Mouse (Mus musculus) heart, embryonic 15.5 days (tissue): ENCODE measurements at regions not wholly inside any gene's neighbourhood (a gene's known extent, or its start where the extent isn't known, plus 50 kb on each side); places are given as distances from the start of the nearest gene placed in this dataset.

Source experiments
- ATAC-seq: fragments of 200-750 bp; cut with Nextera tagmentation; replicated peaks from 2 replicates; pipeline ENCODE4 v1.8.0; 2017; ENCODE audit warnings: low read depth, moderate TSS enrichment; ENCODE audit not compliant: insufficient number of reproducible peaks, insufficient read depth, low FRiP score
- H3K27ac ChIP-seq: fragments of 300-500 bp; sonication (generic); 2 replicates; pipeline ENCODE4 v1.5.1; 2015; ENCODE audit warnings: mild to moderate bottlenecking, inconsistent platforms
- H3K27me3 ChIP-seq: fragments of 300-500 bp; sonication (generic); 2 replicates; pipeline ENCODE4 v1.6.1; 2015; ENCODE audit warnings: inconsistent platforms
- H3K36me3 ChIP-seq: fragments of 300-500 bp; sonication (generic); 2 replicates; pipeline ENCODE4 v1.6.1; 2015; ENCODE audit warnings: mild to moderate bottlenecking, inconsistent platforms
- H3K4me1 ChIP-seq: fragments of 300-500 bp; sonication (generic); replicated peaks from 2 replicates; pipeline ENCODE4 v1.6.1; 2015; ENCODE audit warnings: inconsistent platforms
- H3K4me2 ChIP-seq: fragments of 300-500 bp; sonication (generic); 2 replicates; pipeline ENCODE4 v1.6.1; 2015; ENCODE audit warnings: inconsistent platforms, mild to moderate bottlenecking, moderate library complexity
- H3K4me3 ChIP-seq: fragments of 300-500 bp; sonication (generic); 2 replicates; pipeline ENCODE4 v1.5.1; 2015; ENCODE audit warnings: mild to moderate bottlenecking, inconsistent platforms
- H3K9ac ChIP-seq: fragments of 300-500 bp; sonication (generic); 2 replicates; pipeline ENCODE4 v1.6.1; 2015; ENCODE audit warnings: mild to moderate bottlenecking, inconsistent platforms
- H3K9me3 ChIP-seq: fragments of 300-500 bp; sonication (generic); replicated peaks from 2 replicates; pipeline ENCODE4 v1.6.1; 2016; ENCODE audit warnings: inconsistent platforms
- WGBS: fragments of 180-500 bp; shearing (Covaris S2); methylation state at CpG from one replicate; pipeline ENCODE4 v1.1.7; 2015; ENCODE audit warnings: mixed read lengths; 5-methylcytosine and 5-hydroxymethylcytosine counted together

DNA sequence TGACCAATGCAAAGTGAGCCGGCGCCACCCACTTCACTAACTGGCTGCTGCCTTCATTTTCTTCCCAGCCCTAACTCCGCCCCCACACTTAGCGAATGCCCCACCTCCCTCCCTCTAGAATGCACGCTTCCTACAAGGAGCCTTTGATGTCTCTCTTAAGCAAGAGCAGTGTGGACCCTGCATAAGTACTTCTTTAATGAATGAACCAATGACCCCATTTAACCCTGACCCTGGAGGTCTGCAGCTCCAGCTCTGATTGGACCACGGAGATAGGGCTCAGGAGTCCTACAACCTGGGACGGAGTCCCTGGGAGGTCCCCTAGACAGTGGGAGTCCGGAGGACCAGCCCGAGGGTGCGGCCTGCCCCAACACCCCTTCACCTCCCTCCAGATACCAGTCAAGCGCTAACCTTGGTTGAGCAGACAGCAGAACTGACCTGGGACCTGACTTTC lies 189.7 kb downstream of the Tfap2c start:
- ATAC-seq, result peak; percentile 21; the same call in 1 of the 2 replicates
- H3K4me1 ChIP-seq, result no peaks in the 10 kb centered on the region
- H3K27me3 ChIP-seq, result peaks cover 72% of the 10 kb centered on the region
- H3K36me3 ChIP-seq, result no peaks in the 10 kb centered on the region
- no peak overlapping the region for H3K4me3 ChIP-seq
- H3K9me3 ChIP-seq, result no peaks in the 10 kb centered on the region
- no peak overlapping the region for H3K27ac ChIP-seq
- 18% methylated on average over 11 of the region's 11 CpGs for WGBS
- H3K9ac ChIP-seq, result no peak overlapping the region
- no peak overlapping the region for H3K4me2 ChIP-seq

DNA sequence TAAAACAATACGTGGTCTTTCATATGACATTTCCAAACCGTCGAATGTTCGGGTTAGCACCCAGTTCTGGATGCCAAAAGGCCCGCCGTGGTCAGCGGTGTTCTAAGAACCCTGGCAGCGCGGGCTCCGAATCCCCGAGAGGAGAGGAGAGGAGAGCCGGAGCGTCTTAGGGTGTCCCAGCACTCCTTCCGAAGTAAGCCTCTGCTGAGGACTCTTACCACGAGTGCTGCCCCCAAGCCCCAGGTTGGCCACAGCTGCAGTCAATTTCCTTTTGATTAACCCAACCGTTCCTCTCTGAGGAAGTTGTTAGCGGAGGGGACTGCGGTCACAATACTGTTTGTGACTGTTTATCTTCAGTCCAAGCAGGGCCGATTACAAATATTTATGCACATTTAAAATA lies 190.1 kb downstream of the Tfap2c start:
- H3K4me2 ChIP-seq, result no peak overlapping the region
- ATAC-seq, result no peak

DNA sequence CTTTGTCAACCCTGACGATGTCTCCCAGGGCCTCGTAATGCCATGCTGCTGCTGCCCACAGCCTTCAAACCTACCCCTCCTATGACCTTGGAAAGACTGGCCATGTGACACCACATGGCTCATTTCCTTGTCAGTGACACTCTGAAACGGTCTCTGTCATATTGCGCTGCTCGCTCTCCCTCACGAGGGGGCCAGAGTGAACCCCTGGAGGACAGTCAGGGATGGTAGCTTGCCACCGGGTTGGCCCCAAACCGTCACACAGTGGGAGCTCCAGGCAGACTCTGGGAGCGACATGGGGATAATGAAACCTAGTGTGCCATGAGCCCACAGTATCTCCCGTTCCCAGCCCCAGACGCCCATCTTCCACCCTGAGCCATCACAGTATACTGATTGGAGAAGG lies 188.8 kb downstream of the Bmp7 start:
- ATAC-seq, result no peak

More for the DNA sequence above, 190.1 kb downstream of the Tfap2c start:
- H3K36me3 ChIP-seq, result no peaks in the 10 kb centered on the region
- H3K27me3 ChIP-seq, result peaks cover 68% of the 10 kb centered on the region
- 12% methylated on average over 19 of the region's 19 CpGs for WGBS
- no peak overlapping the region for H3K4me3 ChIP-seq
- H3K9ac ChIP-seq, result no peak overlapping the region
- no peaks in the 10 kb centered on the region for H3K9me3 ChIP-seq
- no peaks in the 10 kb centered on the region for H3K4me1 ChIP-seq
- H3K27ac ChIP-seq, result no peak overlapping the region

DNA sequence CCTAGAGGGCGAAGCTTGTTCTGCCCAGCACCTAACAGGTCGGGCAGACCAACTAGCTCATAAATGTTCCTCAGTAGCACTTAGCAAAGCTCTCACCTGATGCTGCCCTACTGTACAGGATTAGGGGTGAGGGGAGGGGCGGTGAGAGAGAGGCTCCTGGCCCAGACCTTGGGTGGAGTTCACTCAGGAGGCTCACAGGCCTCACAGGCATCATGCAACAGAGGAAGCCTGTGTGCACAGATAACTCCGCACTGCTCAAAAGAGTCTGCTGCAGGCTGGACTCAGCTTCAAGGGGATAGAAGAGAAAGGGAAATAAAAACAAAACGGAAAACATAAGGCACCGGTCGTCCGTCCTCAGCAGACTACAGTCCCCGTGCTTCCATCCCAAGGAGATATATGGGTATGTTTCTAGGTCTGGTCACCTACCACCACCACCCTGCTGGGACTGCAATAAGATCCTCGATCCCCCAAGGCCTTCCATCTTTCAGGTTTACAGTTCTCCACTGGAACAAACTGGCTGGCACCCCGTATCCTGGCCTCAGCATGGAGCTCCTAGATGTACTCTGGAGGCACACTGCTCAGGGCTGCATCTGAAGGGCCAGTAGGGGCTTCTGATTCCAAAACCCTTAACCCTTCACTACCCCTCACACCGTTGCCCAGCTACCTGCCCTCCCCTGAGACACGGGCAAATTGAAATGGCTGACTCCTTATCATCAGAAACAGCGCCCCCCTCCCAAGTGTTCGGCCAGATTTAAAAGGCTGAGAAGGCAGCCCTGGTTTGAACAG lies 184.2 kb downstream of the Bmp7 start:
- Histone ChIP-seq H3K9ac (no peak overlapping the region), H3K9me3 (no peaks in the 10 kb centered on the region), H3K27me3 (peaks cover 69% of the 10 kb centered on the region), H3K4me2 (no peak overlapping the region), H3K36me3 (no peaks in the 10 kb centered on the region), H3K4me1 (no peaks in the 10 kb centered on the region), H3K4me3 (no peak overlapping the region), H3K27ac (no peak overlapping the region)
- 50% methylated on average over 15 of the region's 15 CpGs for WGBS
- no peak for ATAC-seq

More for the DNA sequence above, 188.8 kb downstream of the Bmp7 start:
- H3K36me3 ChIP-seq, result no peaks in the 10 kb centered on the region
- H3K4me2 ChIP-seq, result no peak overlapping the region
- no peaks in the 10 kb centered on the region for H3K4me1 ChIP-seq
- WGBS, result 75% methylated on average over 11 of the region's 11 CpGs
- peaks cover 27% of the 10 kb centered on the region for H3K27me3 ChIP-seq
- no peak overlapping the region for H3K27ac ChIP-seq
- H3K9me3 ChIP-seq, result no peaks in the 10 kb centered on the region
- no peak overlapping the region for H3K9ac ChIP-seq
- no peak overlapping the region for H3K4me3 ChIP-seq

DNA sequence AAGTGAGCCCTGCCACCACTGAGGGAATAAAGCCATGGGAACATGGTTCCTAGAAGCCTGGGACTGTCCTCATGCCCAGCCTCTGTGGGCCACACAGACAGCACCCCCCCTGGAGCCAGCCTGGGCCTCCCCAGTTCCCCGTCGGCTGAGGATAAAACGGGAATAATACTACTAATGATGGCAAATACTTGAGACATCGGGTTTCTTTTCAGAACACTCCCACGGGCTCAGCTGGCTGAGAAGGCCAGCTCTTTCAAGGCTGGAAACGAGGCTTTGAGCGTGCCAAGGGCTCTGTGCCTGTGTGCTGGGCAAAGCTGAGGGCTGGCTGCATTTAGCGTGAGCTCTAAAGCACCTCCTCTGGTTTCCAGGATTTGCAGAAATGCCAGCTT lies 183.7 kb downstream of the Bmp7 start:
- 28% methylated on average over 8 of the region's 8 CpGs for WGBS
- Histone ChIP-seq H3K9ac (no peak overlapping the region), H3K4me2 (no peak overlapping the region), H3K27ac (no peak overlapping the region), H3K4me3 (no peak overlapping the region), H3K9me3 (no peaks in the 10 kb centered on the region), H3K36me3 (no peaks in the 10 kb centered on the region), H3K27me3 (peaks cover 75% of the 10 kb centered on the region), H3K4me1 (no peaks in the 10 kb centered on the region)
- ATAC-seq, result no peak

DNA sequence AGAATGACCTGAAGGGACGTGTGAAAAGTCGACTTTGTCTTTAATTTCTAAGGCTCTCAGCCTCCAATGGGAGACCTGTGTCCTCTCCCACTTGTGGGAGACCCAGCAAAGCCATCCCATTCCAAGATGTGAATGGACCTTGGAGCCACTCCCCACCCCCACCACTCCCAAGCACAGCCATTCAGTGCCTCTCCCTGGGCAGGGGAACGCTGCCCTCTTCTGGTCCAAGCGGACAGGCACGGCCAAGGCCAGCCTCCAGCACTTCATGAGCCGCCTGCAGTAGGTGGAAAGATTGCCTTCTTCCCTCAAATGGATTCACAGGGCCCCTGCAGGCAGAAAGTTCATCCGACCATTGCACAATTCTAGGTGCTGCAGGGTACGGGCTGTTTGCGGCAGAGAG lies 181.6 kb downstream of the Bmp7 start:
- 0 out of 2 replicates have a peak, but pooled peaks have one; percentile 17 for ATAC-seq
- 11% methylated on average over 9 of the region's 9 CpGs for WGBS
- Histone ChIP-seq H3K9me3 (no peaks in the 10 kb centered on the region), H3K9ac (no peak overlapping the region), H3K27me3 (peaks cover 66% of the 10 kb centered on the region), H3K36me3 (no peaks in the 10 kb centered on the region), H3K4me2 (no peak overlapping the region), H3K27ac (no peak overlapping the region), H3K4me3 (no peak overlapping the region), H3K4me1 (no peaks in the 10 kb centered on the region)

DNA sequence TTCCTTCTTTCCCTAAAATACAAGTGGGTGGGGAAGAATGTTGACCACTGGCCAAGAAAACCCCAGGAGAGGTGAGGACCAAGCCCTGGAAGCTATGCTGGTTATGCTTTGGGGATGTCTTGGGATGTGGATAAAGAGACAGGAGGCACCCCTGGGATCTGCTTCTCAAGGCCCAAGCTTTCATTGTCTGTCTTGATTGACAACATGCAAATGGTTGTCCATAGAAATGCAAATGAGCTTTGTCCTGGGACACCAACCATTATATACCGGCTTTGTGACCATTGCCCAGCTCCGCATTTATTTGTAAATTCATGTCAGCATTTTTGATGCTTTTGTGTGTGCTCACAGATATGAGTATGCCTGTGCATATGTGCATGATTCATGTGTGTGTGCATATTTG lies 174.9 kb downstream of the Bmp7 start:
- H3K9ac ChIP-seq, result no peak overlapping the region
- no peaks in the 10 kb centered on the region for H3K4me1 ChIP-seq
- no peak overlapping the region for H3K27ac ChIP-seq
- no peaks in the 10 kb centered on the region for H3K9me3 ChIP-seq
- H3K36me3 ChIP-seq, result no peaks in the 10 kb centered on the region
- H3K4me3 ChIP-seq, result no peak overlapping the region
- peaks cover 24% of the 10 kb centered on the region for H3K27me3 ChIP-seq
- no peak overlapping the region for H3K4me2 ChIP-seq
- ATAC-seq, result no peak
- WGBS, result 90% methylated on average over 2 of the region's 2 CpGs

DNA sequence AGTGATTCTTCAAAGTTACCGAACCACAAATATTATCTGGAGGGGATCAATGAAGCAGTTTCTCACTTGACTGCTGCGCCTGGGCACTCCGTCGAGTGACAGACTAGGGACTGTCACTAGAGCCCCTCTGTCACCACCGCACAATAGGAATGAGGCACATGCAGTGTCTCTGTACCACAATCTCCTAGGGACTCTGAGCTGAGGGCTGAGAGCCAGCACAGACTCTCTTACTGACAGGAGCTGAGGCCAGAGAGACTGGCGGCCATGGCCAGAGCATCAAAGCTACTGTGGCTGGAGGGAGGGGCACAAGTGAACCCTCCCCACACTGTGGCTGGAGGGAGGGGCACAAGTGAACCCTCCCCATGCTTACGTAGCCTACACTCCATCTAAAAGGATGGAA lies 173.7 kb downstream of the Bmp7 start:
- Histone ChIP-seq H3K4me3 (no peak overlapping the region), H3K4me1 (no peaks in the 10 kb centered on the region), H3K27ac (no peak overlapping the region), H3K9me3 (no peaks in the 10 kb centered on the region), H3K4me2 (no peak overlapping the region), H3K9ac (no peak overlapping the region), H3K27me3 (peaks cover 14% of the 10 kb centered on the region), H3K36me3 (no peaks in the 10 kb centered on the region)
- WGBS, result 41% methylated on average over 7 of the region's 7 CpGs
- no peak for ATAC-seq

DNA sequence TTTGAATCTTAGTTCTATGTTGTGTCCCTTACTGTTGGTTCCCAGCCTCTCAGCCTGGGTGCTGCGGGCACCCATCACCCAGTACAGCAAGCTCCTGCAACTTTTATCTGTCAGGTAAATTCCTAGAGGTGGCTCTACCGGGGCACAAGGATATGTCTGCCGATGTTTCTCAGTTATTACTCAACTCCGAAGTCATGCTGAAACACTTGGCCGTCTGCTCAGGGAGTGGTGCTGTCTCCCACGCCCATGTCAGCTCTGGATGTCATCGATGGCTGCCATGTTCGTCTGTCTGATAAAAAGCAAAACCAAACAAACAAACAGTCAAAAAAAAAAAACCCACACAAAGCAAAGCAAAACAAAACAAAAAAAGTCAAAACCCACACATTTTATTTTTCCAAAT lies 171.4 kb downstream of the Bmp7 start:
- H3K9me3 ChIP-seq, result no peaks in the 10 kb centered on the region
- no peak overlapping the region for H3K4me3 ChIP-seq
- no peaks in the 10 kb centered on the region for H3K4me1 ChIP-seq
- H3K4me2 ChIP-seq, result no peak overlapping the region
- no peak overlapping the region for H3K27ac ChIP-seq
- H3K27me3 ChIP-seq, result peaks cover 10% of the 10 kb centered on the region; the same call in 1 of the 2 replicates
- no peak for ATAC-seq
- no peaks in the 10 kb centered on the region for H3K36me3 ChIP-seq
- 70% methylated on average over 8 of the region's 8 CpGs for WGBS
- H3K9ac ChIP-seq, result no peak overlapping the region

DNA sequence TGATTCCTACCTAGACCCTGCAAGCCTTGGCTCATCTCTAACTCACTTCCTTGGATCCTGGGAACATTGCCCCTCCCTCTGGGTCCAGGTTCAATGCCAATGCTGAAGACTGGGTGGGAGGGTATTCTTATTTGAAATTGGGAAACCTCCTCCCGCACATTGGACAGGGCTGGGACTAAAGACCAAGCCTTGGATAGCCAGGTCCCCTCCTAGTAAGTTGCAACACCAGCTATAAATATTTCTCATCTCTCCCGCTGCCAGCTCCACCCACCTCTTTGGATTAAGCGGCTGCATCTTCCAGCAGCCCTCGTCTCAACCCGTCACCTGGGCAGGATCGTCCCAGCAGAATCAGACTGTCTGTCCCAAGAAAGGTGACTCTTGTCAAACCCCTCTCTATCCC lies 170.1 kb downstream of the Bmp7 start:
- peaks cover 10% of the 10 kb centered on the region; the same call in 1 of the 2 replicates for H3K27me3 ChIP-seq
- no peaks in the 10 kb centered on the region for H3K4me1 ChIP-seq
- no peaks in the 10 kb centered on the region for H3K9me3 ChIP-seq
- no peak for ATAC-seq
- H3K4me3 ChIP-seq, result no peak overlapping the region
- no peak overlapping the region for H3K9ac ChIP-seq
- no peak overlapping the region for H3K4me2 ChIP-seq
- H3K27ac ChIP-seq, result no peak overlapping the region
- 61% methylated on average over 6 of the region's 6 CpGs for WGBS
- no peaks in the 10 kb centered on the region for H3K36me3 ChIP-seq

DNA sequence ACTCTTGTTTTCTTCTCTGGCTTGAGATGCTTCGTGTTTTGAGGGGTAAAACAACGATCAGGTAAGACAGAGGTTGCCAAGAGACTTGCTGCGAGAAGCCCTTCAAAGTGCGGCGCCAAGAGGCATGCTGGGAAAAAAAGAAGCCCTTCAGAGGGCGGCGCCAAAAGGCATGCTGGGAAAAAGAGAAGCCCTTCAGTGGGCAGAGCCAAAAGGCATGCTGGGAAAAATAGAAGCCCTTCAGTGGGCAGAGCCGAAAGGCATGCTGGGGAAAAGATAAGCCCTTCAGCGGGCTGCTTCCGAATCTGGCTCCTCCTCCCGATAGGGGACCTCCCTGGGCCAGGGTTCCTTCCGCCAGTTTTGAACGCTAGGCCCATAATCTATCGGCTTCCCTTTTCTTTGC lies 169.5 kb downstream of the Bmp7 start:
- no peak overlapping the region for H3K27ac ChIP-seq
- no peak overlapping the region for H3K4me2 ChIP-seq
- H3K9ac ChIP-seq, result no peak overlapping the region
- 0 out of 2 replicates have a peak, but pooled peaks cover 8% of the 10 kb centered on the region for H3K27me3 ChIP-seq
- 80% methylated on average over 14 of the region's 14 CpGs for WGBS
- no peak for ATAC-seq
- no peak overlapping the region for H3K4me3 ChIP-seq
- no peaks in the 10 kb centered on the region for H3K36me3 ChIP-seq
- H3K4me1 ChIP-seq, result no peaks in the 10 kb centered on the region
- no peaks in the 10 kb centered on the region for H3K9me3 ChIP-seq

DNA sequence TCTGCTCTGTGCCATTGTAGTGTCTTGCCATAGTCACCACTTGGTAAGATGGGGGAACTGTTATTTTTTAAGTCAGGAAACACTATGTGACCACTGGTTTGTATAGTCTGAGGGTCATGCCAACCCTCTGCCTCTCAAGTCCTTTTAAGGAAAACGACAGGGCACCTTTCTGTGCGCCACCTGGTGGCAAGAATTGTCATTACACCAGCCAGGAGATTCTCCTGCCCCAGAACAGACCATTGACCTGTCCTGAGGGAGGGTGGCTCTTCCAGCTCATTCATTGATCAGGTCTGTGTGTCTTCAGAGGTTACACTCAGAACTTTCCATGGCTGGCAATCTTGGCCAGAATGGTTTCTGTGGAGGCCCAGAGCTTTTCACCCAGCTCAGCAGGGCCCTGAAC lies 166.9 kb downstream of the Bmp7 start:
- Histone ChIP-seq H3K9me3 (no peaks in the 10 kb centered on the region), H3K9ac (no peak overlapping the region), H3K4me3 (no peak overlapping the region), H3K4me2 (no peak overlapping the region), H3K27me3 (0 out of 2 replicates have a peak, but pooled peaks cover 8% of the 10 kb centered on the region), H3K27ac (no peak overlapping the region), H3K4me1 (no peaks in the 10 kb centered on the region), H3K36me3 (no peaks in the 10 kb centered on the region)
- 2% methylated on average over 2 of the region's 2 CpGs for WGBS
- no peak for ATAC-seq
